Mouse (Mus musculus) large intestine, adult 2 months (tissue): ENCODE data around the gene Plac9b. TPM values are rescaled to one million over a fixed set of nuclear protein-coding genes. Genes with fewer than 3 reads are reported as not detected.

Experiments
- polyA plus RNA-seq: library from polyadenylated mRNA; depleted of rRNA; stranded (reverse); fragments of >200 nt; gene quantifications from 2 replicates; pipeline ENCODE4 v1.2.3, GENCODE M21; 2012; rRNA removed

Gene Plac9b
- polyA plus RNA-seq, 1 experiment: 28.3 TPM

Other genes starting within 250 kb of the Plac9b start
- gene Cphx1, start 244.2 kb downstream of the Plac9b start, polyA plus RNA-seq: 0.15 and 0.33 TPM in 2 replicates
- 0.08 TPM in 1 of 2 replicates, not detected in the other for gene Duxbl1, start 203.9 kb downstream of the Plac9b start, polyA plus RNA-seq
- gene Gm9780, start 139.8 kb downstream of the Plac9b start, polyA plus RNA-seq: 30.5 and 47.4 TPM in 2 replicates
- 24.4 and 42.9 TPM in 2 replicates for gene Tmem254c, start 115.1 kb downstream of the Plac9b start, polyA plus RNA-seq
- gene Cphx2, start 101.0 kb downstream of the Plac9b start, polyA plus RNA-seq: not detected in 2 replicates
- not detected in 2 replicates for gene Cphx3, start 100.2 kb downstream of the Plac9b start, polyA plus RNA-seq
- 0.26 and 0.45 TPM in 2 replicates for gene Duxbl2, start 64.1 kb downstream of the Plac9b start, polyA plus RNA-seq
- gene Tmem254b, start 24.6 kb upstream of the Plac9b start, polyA plus RNA-seq: 56.2 and 72.3 TPM in 2 replicates
- 0.10 TPM in 1 of 2 replicates, not detected in the other for gene Duxbl3, start 75.5 kb upstream of the Plac9b start, polyA plus RNA-seq